Mouse (Mus musculus) hindbrain, postnatal 0 days (tissue): ENCODE measurements around the gene Foxf1. TPM values are rescaled to one million over a fixed set of nuclear protein-coding genes. Genes with fewer than 3 reads are reported as not detected.

Source experiments
- ATAC-seq: fragments of 200-750 bp; cut with Nextera tagmentation; 2 replicates; pipeline ENCODE4 v1.8.0; 2017; ENCODE audit warnings: mild to moderate bottlenecking, moderate TSS enrichment, moderate library complexity
- DNase-seq: peaks from one replicate; pipeline ENCODE4 v3.0.0-alpha.2; 2015; ENCODE audit warnings: low spot score
- H3K27ac ChIP-seq: fragments of 300-500 bp; sonication (generic); 2 replicates; pipeline ENCODE4 v1.5.1; 2014; ENCODE audit warnings: mild to moderate bottlenecking
- H3K27me3 ChIP-seq: fragments of 300-500 bp; sonication (generic); 2 replicates; pipeline ENCODE4 v1.6.1; 2014; ENCODE audit warnings: low read length, mixed read lengths; ENCODE audit not compliant: insufficient read depth
- H3K36me3 ChIP-seq: fragments of 300-500 bp; sonication (generic); 2 replicates; pipeline ENCODE4 v1.6.1; 2014; ENCODE audit warnings: low read length, mixed read lengths; ENCODE audit not compliant: insufficient read depth
- H3K4me1 ChIP-seq: fragments of 300-500 bp; sonication (generic); 2 replicates; pipeline ENCODE4 v1.6.1; 2014; ENCODE audit warnings: antibody characterized with exemption, low read length, mixed read lengths; ENCODE audit not compliant: insufficient read depth
- H3K4me2 ChIP-seq: fragments of 300-500 bp; sonication (generic); 2 replicates; pipeline ENCODE4 v1.6.1; 2014; ENCODE audit warnings: low read depth, mild to moderate bottlenecking, low read length, moderate library complexity, mixed read lengths
- H3K4me3 ChIP-seq: fragments of 300-500 bp; sonication (generic); 2 replicates; pipeline ENCODE4 v1.5.1; 2014; ENCODE audit warnings: low read length
- H3K9ac ChIP-seq: fragments of 300-500 bp; sonication (generic); replicated peaks from 2 replicates; pipeline ENCODE4 v1.6.1; 2014; ENCODE audit warnings: mild to moderate bottlenecking, low read length, moderate library complexity, mixed read lengths
- H3K9me3 ChIP-seq: fragments of 300-500 bp; sonication (generic); 2 replicates; pipeline ENCODE4 v1.6.1; 2016; ENCODE audit warnings: low read length, mixed read lengths
- CTCF ChIP-seq: IDR thresholded peaks from 2 replicates; pipeline ENCODE4 v1.5.1; 2016; ENCODE audit warnings: antibody characterized with exemption, control low read depth, low read depth
- WGBS: fragments of 180-500 bp; shearing (Covaris S2); extraction: QIAGEN DNeasy Blood & Tissue Kit; methylation state at CpG from one replicate; pipeline ENCODE4 v1.1.7; 2014; 5-methylcytosine and 5-hydroxymethylcytosine counted together
- polyA plus RNA-seq: library from polyadenylated mRNA; unstranded; fragments of >200 nt; fragmentation: Nextera tagmentation; extraction: Ambion mirVana; gene quantifications from 2 replicates; pipeline ENCODE4 v1.2.1, GENCODE M21; 2015
- total RNA-seq: library from RNA; depleted of rRNA; stranded (reverse); fragments of >200 nt; gene quantifications from 2 replicates; pipeline ENCODE4 v1.2.3, GENCODE M21; 2014

The Foxf1 gene
- total and polyA plus RNA-seq, 2 experiments from 2014 or later, result 1.4 to 1.9 TPM

- WGBS, result under 1% methylated on average over 21 of the region's 21 CpGs
- H3K27ac ChIP-seq, result no peak overlapping the region
- no peaks in the 10 kb centered on the region for H3K4me1 ChIP-seq
- H3K4me2 ChIP-seq, result no peak overlapping the region
- H3K4me3 ChIP-seq, result no peak overlapping the region
- peaks cover 48% of the 10 kb centered on the region for H3K27me3 ChIP-seq
- TF ChIP-seq CTCF, result peak; percentile 99
- no peak overlapping the region for H3K9ac ChIP-seq
- ATAC-seq (peak; percentile 53), DNase-seq (peak; percentile 95)
- H3K36me3 ChIP-seq, result no peaks in the 10 kb centered on the region
- H3K9me3 ChIP-seq, result no peaks in the 10 kb centered on the region
Observed at GRCm38 (mm10) chr8:121113261-121113660, 29.1 kb downstream of the Foxf1 start.

GRCm38 (mm10) chr8:121115136-121115535 lies 30.9 kb downstream of the Foxf1 start:
- Histone ChIP-seq H3K9me3 (no peaks in the 10 kb centered on the region), H3K4me1 (no peaks in the 10 kb centered on the region), H3K36me3 (no peaks in the 10 kb centered on the region), H3K9ac (no peak overlapping the region), H3K27ac (no peak overlapping the region), H3K4me3 (peak overlapping the region; percentile 17; the same call in 1 of the 2 replicates), H3K27me3 (peaks cover 67% of the 10 kb centered on the region), H3K4me2 (no peak overlapping the region)
- ATAC-seq, result no peak
- TF ChIP-seq CTCF, result no peak
- under 1% methylated on average over 25 of the region's 25 CpGs for WGBS
- no peak for DNase-seq

- Histone ChIP-seq H3K4me1 (no peaks in the 10 kb centered on the region), H3K4me2 (peak within 1 kb of the TSS; percentile 52), H3K36me3 (no peaks in the 10 kb centered on the region), H3K9ac (no peak within 1 kb of the TSS), H3K9me3 (no peaks in the 10 kb centered on the region), H3K27me3 (peaks cover 74% of the 10 kb centered on the region), H3K4me3 (peak within 1 kb of the TSS; percentile 26), H3K27ac (no peak within 1 kb of the TSS)
- TF ChIP-seq CTCF, result no peak
- DNase-seq, result peak; percentile 85
- under 1% methylated on average over 25 of the region's 25 CpGs for WGBS
- 0 out of 2 replicates have a peak, but pooled peaks have one; percentile 57 for ATAC-seq
Observed at GRCm38 (mm10) chr8:121115948-121116347, 31.8 kb downstream of the Foxf1 start, which contains the start of gene Foxc2. Foxc2 (plus strand) TSS chr8:121116171.

GRCm38 (mm10) chr8:121116591-121117185 lies 32.5 kb downstream of the Foxf1 start:
- no peaks in the 10 kb centered on the region for H3K4me1 ChIP-seq
- no peak for TF ChIP-seq CTCF
- H3K27me3 ChIP-seq, result peaks cover 81% of the 10 kb centered on the region
- peak overlapping the region; percentile 26 for H3K4me3 ChIP-seq
- H3K9me3 ChIP-seq, result no peaks in the 10 kb centered on the region
- no peak overlapping the region for H3K27ac ChIP-seq
- peak overlapping the region; percentile 52 for H3K4me2 ChIP-seq
- WGBS, result 2% methylated on average over 55 of the region's 55 CpGs
- H3K36me3 ChIP-seq, result no peaks in the 10 kb centered on the region
- ATAC-seq, result no peak
- DNase-seq, result no peak
- no peak overlapping the region for H3K9ac ChIP-seq

GRCm38 (mm10) chr8:121117186-121117651 lies 33.0 kb downstream of the Foxf1 start:
- no peaks in the 10 kb centered on the region for H3K9me3 ChIP-seq
- TF ChIP-seq CTCF, result no peak
- no peaks in the 10 kb centered on the region for H3K4me1 ChIP-seq
- no peak overlapping the region for H3K9ac ChIP-seq
- ATAC-seq (no peak), DNase-seq (peak; percentile 35)
- H3K27ac ChIP-seq, result no peak overlapping the region
- no peaks in the 10 kb centered on the region for H3K36me3 ChIP-seq
- peak overlapping the region; percentile 0 for H3K4me2 ChIP-seq
- under 1% methylated on average over 55 of the region's 62 CpGs for WGBS
- peak overlapping the region; percentile 26 for H3K4me3 ChIP-seq
- peaks cover 85% of the 10 kb centered on the region for H3K27me3 ChIP-seq

GRCm38 (mm10) chr8:121117906-121118305 lies 33.7 kb downstream of the Foxf1 start:
- WGBS, result 1% methylated on average over 27 of the region's 28 CpGs
- peak overlapping the region; percentile 26 for H3K4me3 ChIP-seq
- no peak for DNase-seq

More at GRCm38 (mm10) chr8:121117906-121118305, 33.7 kb downstream of the Foxf1 start:
- no peaks in the 10 kb centered on the region for H3K9me3 ChIP-seq
- H3K9ac ChIP-seq, result no peak overlapping the region
- no peak for TF ChIP-seq CTCF
- ATAC-seq, result no peak
- no peaks in the 10 kb centered on the region for H3K4me1 ChIP-seq
- peaks cover 90% of the 10 kb centered on the region for H3K27me3 ChIP-seq
- no peaks in the 10 kb centered on the region for H3K36me3 ChIP-seq
- H3K4me2 ChIP-seq, result no peak overlapping the region
- H3K27ac ChIP-seq, result no peak overlapping the region
